Mouse (Mus musculus) ovary, postnatal 10 days (tissue): ENCODE measurements around the gene Pard3b.

Source experiments
- DNase-seq: peaks from one replicate; pipeline ENCODE4 v3.0.0; 2022; ENCODE audit warnings: low spot score

The Pard3b gene

GRCm38 (mm10) chr1:61928131-61928761 is 289.6 kb downstream of the Pard3b start:
- DNase-seq = no peak

GRCm38 (mm10) chr1:61933574-61933973 is 294.9 kb downstream of the Pard3b start:
- DNase-seq = no peak

GRCm38 (mm10) chr1:61934760-61935159 is 296.1 kb downstream of the Pard3b start:
- DNase-seq = no peak

GRCm38 (mm10) chr1:61939882-61940281 is 301.3 kb downstream of the Pard3b start:
- DNase-seq = no peak

- DNase-seq = no peak
Observed at GRCm38 (mm10) chr1:61961533-61961932, 322.9 kb downstream of the Pard3b start.

- no peak for DNase-seq
Observed at GRCm38 (mm10) chr1:61962571-61962970, 323.9 kb downstream of the Pard3b start.

- no peak for DNase-seq
Observed at GRCm38 (mm10) chr1:61967124-61967523, 328.5 kb downstream of the Pard3b start.

- no peak for DNase-seq
Observed at GRCm38 (mm10) chr1:61967807-61968206, 329.2 kb downstream of the Pard3b start.

- DNase-seq = no peak
Observed at GRCm38 (mm10) chr1:61997711-61998110, 359.1 kb downstream of the Pard3b start.

GRCm38 (mm10) chr1:62008811-62009210 is 370.2 kb downstream of the Pard3b start:
- no peak for DNase-seq

- DNase-seq = no peak
Observed at GRCm38 (mm10) chr1:62011712-62012111, 373.1 kb downstream of the Pard3b start.

- no peak for DNase-seq
Observed at GRCm38 (mm10) chr1:62016536-62017300, 378.1 kb downstream of the Pard3b start.

- DNase-seq = no peak
Observed at GRCm38 (mm10) chr1:62018276-62018675, 379.7 kb downstream of the Pard3b start.

GRCm38 (mm10) chr1:62019743-62020142 is 381.1 kb downstream of the Pard3b start:
- DNase-seq = no peak

- no peak for DNase-seq
Observed at GRCm38 (mm10) chr1:62041718-62042117, 403.1 kb downstream of the Pard3b start.

GRCm38 (mm10) chr1:62048592-62048991 is 410.0 kb downstream of the Pard3b start:
- DNase-seq = no peak

- DNase-seq = no peak
Observed at GRCm38 (mm10) chr1:62051186-62051825, 412.7 kb downstream of the Pard3b start.

- DNase-seq = no peak
Observed at GRCm38 (mm10) chr1:62053167-62053638, 414.6 kb downstream of the Pard3b start.

- no peak for DNase-seq
Observed at GRCm38 (mm10) chr1:62055280-62055679, 416.7 kb downstream of the Pard3b start.

GRCm38 (mm10) chr1:62070617-62071016 is 432.0 kb downstream of the Pard3b start:
- DNase-seq = no peak

GRCm38 (mm10) chr1:62071139-62071538 is 432.5 kb downstream of the Pard3b start:
- DNase-seq = no peak

GRCm38 (mm10) chr1:62076171-62076570 is 437.5 kb downstream of the Pard3b start:
- no peak for DNase-seq

GRCm38 (mm10) chr1:62081129-62081528 is 442.5 kb downstream of the Pard3b start:
- no peak for DNase-seq
